Mouse (Mus musculus) myocyte (in vitro differentiated cells): ENCODE measurements around the gene 5330417C22Rik.

ENCODE experiments used
- MYOD1 ChIP-seq, 3 experiments: IDR thresholded peaks; one replicate each; pipeline ENCODE4 v1.6.1; 2011; ENCODE audit warnings: control low read depth in 2 of 3, low read depth in 2 of 3, mild to moderate bottlenecking in 2 of 3, moderate library complexity in 1 of 3; ENCODE audit not compliant: insufficient read length in 2 of 3, control insufficient read depth in 1 of 3
- POLR2A ChIP-seq: IDR thresholded peaks from one replicate; pipeline ENCODE4 v1.6.1; 2011; ENCODE audit warnings: low read depth, mild to moderate bottlenecking, control low read depth, moderate library complexity; ENCODE audit not compliant: insufficient read length
- REST ChIP-seq: IDR thresholded peaks from one replicate; pipeline ENCODE4 v1.6.1; 2011; ENCODE audit warnings: mild to moderate bottlenecking, control low read depth, moderate library complexity; ENCODE audit not compliant: insufficient read depth, insufficient read length
- SRF ChIP-seq: IDR thresholded peaks from one replicate; pipeline ENCODE4 v1.6.1; 2011; ENCODE audit warnings: low read depth; ENCODE audit not compliant: control insufficient read depth, insufficient read length
- USF1 ChIP-seq: IDR thresholded peaks from one replicate; pipeline ENCODE4 v1.6.1; 2011; ENCODE audit warnings: low read depth, mild to moderate bottlenecking, control low read depth, moderate library complexity

- TF ChIP-seq USF1 (no peak), SRF (no peak), POLR2A (no peak), MYOD1 (IDR thresholded peaks at IDR 0.05; ENCODE audit: control insufficient read depth in 1 of 3, insufficient read length in 2 of 3, low read depth in 2 of 3) (no peak), REST (no peak)
Observed at GRCm38 (mm10) chr3:108518276-108518675, 18.1 kb downstream of the 5330417C22Rik start.
